Mouse (Mus musculus) adrenal gland, adult 8-10 months (tissue): Measurements from ENCODE around the gene Tspoap1. TPM values are rescaled to one million over a fixed set of nuclear protein-coding genes. Genes with fewer than 3 reads are reported as not detected.

Experiments
- DNase-seq: peaks from one replicate; pipeline ENCODE4 v3.0.0; 2022
- total RNA-seq, 4 experiments: library from RNA; stranded (reverse); gene quantifications; 2 replicates each; pipeline ENCODE4 v1.2.4; 2022

Tspoap1 gene
- total RNA-seq, 4 experiments from 2014 or later: 5.9 to 32.3 (median 18.0) TPM

- no peak for DNase-seq
Observed at GRCm38 (mm10) chr11:87745632-87746555, 14.4 kb upstream of the Tspoap1 start.

- no peak for DNase-seq
Observed at GRCm38 (mm10) chr11:87747312-87747711, 13.0 kb upstream of the Tspoap1 start.

- no peak for DNase-seq
Observed at GRCm38 (mm10) chr11:87747716-87748115, 12.6 kb upstream of the Tspoap1 start.

GRCm38 (mm10) chr11:87748132-87749119 is 11.9 kb upstream of the Tspoap1 start:
- DNase-seq: no peak

GRCm38 (mm10) chr11:87749192-87750042 is 10.9 kb upstream of the Tspoap1 start:
- DNase-seq: peak; percentile 29

- DNase-seq: no peak
Observed at GRCm38 (mm10) chr11:87750043-87750421, 10.3 kb upstream of the Tspoap1 start.

GRCm38 (mm10) chr11:87750521-87750920 is 9.8 kb upstream of the Tspoap1 start:
- no peak for DNase-seq

- DNase-seq: no peak
Observed at GRCm38 (mm10) chr11:87751031-87751430, 9.3 kb upstream of the Tspoap1 start.

- no peak for DNase-seq
Observed at GRCm38 (mm10) chr11:87751491-87751966, 8.8 kb upstream of the Tspoap1 start.

- no peak for DNase-seq
Observed at GRCm38 (mm10) chr11:87752307-87752706, 8.0 kb upstream of the Tspoap1 start.

GRCm38 (mm10) chr11:87753255-87753654 is 7.1 kb upstream of the Tspoap1 start:
- DNase-seq: no peak

GRCm38 (mm10) chr11:87753891-87754501 is 6.3 kb upstream of the Tspoap1 start:
- no peak for DNase-seq

GRCm38 (mm10) chr11:87754603-87755002 is 5.7 kb upstream of the Tspoap1 start:
- no peak for DNase-seq

GRCm38 (mm10) chr11:87755360-87756017 is 4.9 kb upstream of the Tspoap1 start:
- no peak for DNase-seq

GRCm38 (mm10) chr11:87756251-87756820 is 4.0 kb upstream of the Tspoap1 start:
- no peak for DNase-seq

- DNase-seq: no peak
Observed at GRCm38 (mm10) chr11:87757001-87757954, 3.1 kb upstream of the Tspoap1 start.

- DNase-seq: no peak
Observed at GRCm38 (mm10) chr11:87758161-87758911, 2.0 kb upstream of the Tspoap1 start.

- no peak for DNase-seq
Observed at GRCm38 (mm10) chr11:87758957-87759608, 1.3 kb upstream of the Tspoap1 start.
